Mouse (Mus musculus): ENCODE measurements around the gene Bglap3.
"Not testable (repeated sequence)": the region's sequence is repeated elsewhere in the genome, so short reads cannot be mapped to it uniquely, and the experiment has no call there.

The Bglap3 gene

GRCm38 (mm10) chr3:88376644-88377043, 4.1 kb upstream of the Bglap3 start:
- not testable (repeated sequence) for DNase-seq (ENCODE audit: low spot score in 2 of 2)

- DNase-seq (ENCODE audit: low spot score in 2 of 2), result peak in 1 of 2 experiments; percentile 28
These were observed 3.4 kb upstream of the Bglap3 start for GRCm38 (mm10) chr3:88375750-88376626.

- DNase-seq (ENCODE audit: low spot score in 2 of 2), result not testable (repeated sequence)
These were observed 4.0 kb downstream of the Bglap3 start for GRCm38 (mm10) chr3:88368511-88368910.

- DNase-seq (ENCODE audit: low spot score in 2 of 2), result not testable (repeated sequence)
These were observed 5.0 kb downstream of the Bglap3 start for GRCm38 (mm10) chr3:88367517-88367916.

GRCm38 (mm10) chr3:88366830-88367428, 5.6 kb downstream of the Bglap3 start:
- DNase-seq (ENCODE audit: low spot score in 2 of 2), result peak; percentile 35 to 74

- DNase-seq (ENCODE audit: low spot score in 2 of 2), result no peak
These were observed 6.7 kb downstream of the Bglap3 start for GRCm38 (mm10) chr3:88365705-88366361.

GRCm38 (mm10) chr3:88364337-88364736, 8.2 kb downstream of the Bglap3 start, which contains the start of gene Paqr6:
TSS of gene Paqr6 (plus strand) at chr3:88364584.
- peak; percentile 81 to 88 for DNase-seq (ENCODE audit: low spot score in 2 of 2)

GRCm38 (mm10) chr3:88363700-88364099, 8.8 kb downstream of the Bglap3 start:
- DNase-seq (ENCODE audit: low spot score in 2 of 2), result peak; percentile 35 to 62

- no peak for DNase-seq (ENCODE audit: low spot score in 2 of 2)
These were observed 10.8 kb downstream of the Bglap3 start for GRCm38 (mm10) chr3:88361612-88362313.

- DNase-seq (ENCODE audit: low spot score in 2 of 2), result no peak
These were observed 11.4 kb downstream of the Bglap3 start for GRCm38 (mm10) chr3:88361096-88361495.

- DNase-seq (ENCODE audit: low spot score in 2 of 2), result no peak
These were observed 12.6 kb downstream of the Bglap3 start for GRCm38 (mm10) chr3:88359989-88360388.

GRCm38 (mm10) chr3:88359584-88359983, 13.0 kb downstream of the Bglap3 start:
- DNase-seq (ENCODE audit: low spot score in 2 of 2), result no peak

- no peak for DNase-seq (ENCODE audit: low spot score in 2 of 2)
These were observed 18.0 kb downstream of the Bglap3 start for GRCm38 (mm10) chr3:88354396-88355165.

GRCm38 (mm10) chr3:88352907-88353306, 19.6 kb downstream of the Bglap3 start:
- DNase-seq (ENCODE audit: low spot score in 2 of 2), result no peak

GRCm38 (mm10) chr3:88350732-88351131, 21.8 kb downstream of the Bglap3 start:
- no peak for DNase-seq (ENCODE audit: low spot score in 2 of 2)

GRCm38 (mm10) chr3:88339006-88339405, 33.5 kb downstream of the Bglap3 start:
- no peak for DNase-seq (ENCODE audit: low spot score in 2 of 2)

- no peak for DNase-seq (ENCODE audit: low spot score in 2 of 2)
These were observed 34.2 kb downstream of the Bglap3 start for GRCm38 (mm10) chr3:88338316-88338715.

- DNase-seq (ENCODE audit: low spot score in 2 of 2), result peak in 1 of 2 experiments; percentile 29
These were observed 35.0 kb downstream of the Bglap3 start for GRCm38 (mm10) chr3:88337367-88338020.

GRCm38 (mm10) chr3:88336058-88337013, 36.2 kb downstream of the Bglap3 start, which contains the start of the genes Tmem79 and Smg5:
TSS of gene Tmem79 (minus strand) at chr3:88336148.
TSS of gene Smg5 (plus strand) at chr3:88336260.
- peak; percentile 97 to 98 for DNase-seq (ENCODE audit: low spot score in 2 of 2)
